Mouse (Mus musculus) heart, adult 9 months (tissue): Measurements from ENCODE around the gene Vps35.

Experiments used
- DNase-seq, 2 experiments: peaks; one replicate each; pipeline ENCODE4 v3.0.0; 2022; ENCODE audit warnings: low spot score in 2 of 2

Vps35 gene

DNA sequence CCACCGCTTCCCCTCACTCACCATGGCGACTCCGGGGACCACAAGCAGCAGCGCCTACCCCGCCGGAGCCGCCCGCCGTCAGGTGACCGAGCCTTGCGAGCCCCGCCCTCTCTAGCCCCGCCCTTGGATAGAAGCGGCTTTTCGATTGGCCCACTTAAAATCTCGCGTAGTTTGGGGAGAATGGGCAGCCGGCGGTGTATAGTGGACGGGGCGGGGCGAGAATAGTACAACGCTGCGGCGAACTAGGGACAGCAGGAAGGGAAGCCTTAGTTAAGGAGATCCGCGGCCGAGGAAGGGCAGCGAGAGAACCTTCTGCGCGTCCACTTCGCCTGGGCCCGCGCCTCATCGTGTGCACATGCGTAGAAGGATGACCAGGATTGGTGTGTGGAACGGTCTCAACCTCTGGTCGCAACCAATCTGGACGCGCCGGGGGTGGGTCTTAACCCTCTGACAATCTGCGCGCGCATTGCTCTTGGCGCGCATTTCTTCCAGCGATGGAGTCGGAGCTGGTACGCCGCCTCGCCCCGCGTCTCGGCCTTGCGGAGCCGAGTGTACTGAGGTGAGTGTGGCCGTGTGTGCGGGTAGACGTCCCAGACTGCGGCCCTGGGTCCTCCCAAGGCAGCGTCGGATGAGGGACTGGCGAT is at the start of gene Vps35, which contains the start of gene Orc6:
Vps35 (minus strand) TSS at position 369 of the 644 bp plus-strand sequence.
Orc6 (plus strand) TSS at position 199 of the 644 bp plus-strand sequence.
- DNase-seq, result peak; percentile 97 to 98

DNA sequence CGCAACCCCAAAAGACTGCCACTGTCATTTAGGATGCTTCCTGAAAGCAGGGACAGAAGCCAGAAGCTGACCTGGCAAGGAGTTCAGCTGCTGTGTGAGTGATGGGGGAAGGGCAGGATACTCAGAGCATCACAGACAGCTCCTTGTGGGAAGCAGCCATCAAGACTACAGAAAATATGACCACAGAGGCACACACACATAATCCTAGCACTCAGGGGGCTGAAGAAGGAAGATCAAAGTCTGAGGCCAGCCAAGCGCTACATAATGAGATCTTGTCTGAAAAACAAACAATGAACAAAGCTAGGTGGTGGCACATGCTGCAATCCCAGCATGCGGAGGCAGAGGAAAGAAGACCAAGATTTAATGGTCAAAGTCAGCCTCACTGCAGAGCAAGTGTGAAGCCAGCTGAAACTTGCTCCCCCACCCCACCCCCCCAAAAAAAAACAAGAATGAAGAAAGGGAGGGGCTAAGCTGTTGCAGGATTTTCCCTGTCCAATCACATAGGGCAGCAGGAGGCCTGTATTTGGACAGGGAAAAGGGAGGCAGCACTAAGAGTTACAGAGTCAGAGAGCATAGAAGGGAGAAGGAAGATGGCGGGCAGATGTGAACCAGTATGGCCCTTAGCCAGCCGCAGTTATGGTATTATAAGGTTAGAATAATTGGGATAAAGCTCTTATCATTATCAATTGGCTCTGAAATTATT is 40.4 kb upstream of the Vps35 start:
- no peak for DNase-seq

DNA sequence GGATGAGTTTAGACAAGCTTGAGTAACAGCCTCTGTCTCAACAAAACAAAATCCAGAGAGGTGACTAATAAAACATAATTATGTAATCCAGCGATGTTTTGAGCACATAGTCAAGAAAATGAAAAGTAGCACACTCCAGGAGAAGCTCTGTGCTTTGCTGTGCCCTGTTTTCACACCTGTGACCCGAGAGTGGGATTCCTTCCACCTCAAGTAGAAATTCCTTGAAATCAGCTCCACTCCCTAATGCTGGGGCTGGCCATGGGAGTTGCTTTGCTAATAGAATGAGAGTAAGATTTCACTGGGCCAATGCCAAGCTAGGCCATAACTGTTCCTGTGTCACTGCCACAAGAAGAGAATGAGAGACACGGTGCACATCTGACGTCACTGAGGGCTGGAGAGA is 38.1 kb upstream of the Vps35 start:
- no peak for DNase-seq

DNA sequence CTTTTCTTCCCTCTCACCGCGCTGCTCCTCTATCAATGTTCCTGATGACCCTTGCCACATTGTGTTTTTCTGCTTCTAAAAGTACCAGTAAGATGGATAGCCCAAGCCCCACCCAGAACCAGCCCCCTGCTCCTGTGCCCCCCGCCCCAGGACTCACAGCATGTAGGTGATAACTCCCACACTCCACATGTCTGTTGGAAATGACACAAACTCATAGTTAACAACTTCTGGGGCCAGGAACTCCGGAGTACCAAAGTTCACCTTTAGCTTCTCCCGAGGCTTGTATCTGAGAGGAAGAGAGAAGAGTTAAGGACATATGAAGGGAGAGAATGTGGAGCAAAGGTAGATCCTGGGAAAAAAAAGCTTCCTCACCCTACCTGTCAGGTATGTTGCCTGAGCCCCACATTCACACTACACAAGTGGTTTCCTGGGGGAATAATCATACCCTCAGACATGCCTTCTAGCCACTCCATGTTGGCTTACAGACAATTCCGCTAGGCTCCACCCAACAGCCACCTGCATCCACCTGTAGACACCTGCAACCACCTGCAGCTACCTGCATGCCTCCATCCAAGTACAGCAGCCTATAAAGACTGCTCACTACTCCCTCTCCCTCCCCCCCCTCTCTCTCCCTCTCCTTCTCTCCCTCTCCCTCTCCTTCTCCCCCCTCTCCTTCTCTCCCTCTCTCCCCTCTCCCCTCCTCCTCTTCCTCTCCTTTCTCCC is 36.8 kb upstream of the Vps35 start:
- no peak for DNase-seq

DNA sequence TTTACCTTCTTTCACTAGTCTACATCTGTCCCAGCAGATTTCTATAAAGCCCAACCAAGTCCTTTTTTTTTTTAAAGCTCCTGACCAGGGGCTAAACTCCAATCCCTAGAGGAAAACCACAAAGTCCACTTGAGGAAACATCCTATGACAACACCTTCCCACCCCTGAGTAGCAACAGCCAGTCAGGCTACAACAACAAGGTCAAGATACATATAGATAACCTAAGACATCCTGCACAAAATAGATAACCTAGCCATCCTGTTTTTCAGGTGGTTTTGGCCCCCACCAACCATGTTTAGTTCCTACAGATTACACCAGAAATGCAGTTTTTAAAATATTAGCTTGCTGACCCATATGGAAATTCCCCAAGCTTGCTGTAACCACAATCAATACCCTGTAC is 35.5 kb upstream of the Vps35 start:
- DNase-seq, result no peak

DNA sequence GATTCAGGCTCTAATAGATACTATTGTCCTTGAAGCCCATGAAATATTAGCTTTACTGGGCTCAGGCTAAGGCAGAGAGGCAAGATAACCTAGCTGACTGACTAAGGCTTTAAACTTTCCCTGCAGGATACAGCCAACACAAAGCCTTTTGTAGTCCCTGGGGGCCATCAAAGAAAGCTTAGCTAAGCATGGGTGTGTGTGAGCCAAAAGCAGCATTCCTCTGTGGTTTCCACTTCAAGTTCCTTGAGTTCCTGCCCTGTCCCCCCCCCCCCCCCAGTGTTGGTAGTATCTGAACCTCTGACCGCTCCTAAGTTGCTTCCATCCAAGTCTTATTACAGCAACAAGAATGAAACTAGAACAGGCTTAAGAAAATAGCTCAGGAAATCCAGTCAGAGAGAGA is 29.9 kb upstream of the Vps35 start:
- DNase-seq, result peak; percentile 36 to 45

DNA sequence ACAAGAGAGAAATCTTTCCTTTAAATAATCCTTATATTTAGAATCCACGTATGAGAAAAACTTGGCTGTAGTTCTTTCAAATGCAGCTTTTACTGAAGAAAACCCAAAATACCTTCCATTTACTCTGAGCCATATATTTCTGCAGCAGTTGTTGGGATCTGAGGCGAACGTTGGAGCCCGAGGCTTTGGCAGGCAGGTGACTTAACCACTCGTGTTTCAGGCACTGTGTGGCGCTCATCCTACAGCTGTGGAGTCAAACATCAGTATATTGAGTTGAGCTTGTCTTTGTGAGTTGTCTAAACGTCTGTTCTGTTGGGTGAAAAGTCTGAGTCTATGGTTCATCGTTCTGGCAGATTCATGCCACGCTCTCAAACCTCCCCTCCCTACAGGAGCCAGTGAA is 27.4 kb upstream of the Vps35 start:
- DNase-seq, result no peak

DNA sequence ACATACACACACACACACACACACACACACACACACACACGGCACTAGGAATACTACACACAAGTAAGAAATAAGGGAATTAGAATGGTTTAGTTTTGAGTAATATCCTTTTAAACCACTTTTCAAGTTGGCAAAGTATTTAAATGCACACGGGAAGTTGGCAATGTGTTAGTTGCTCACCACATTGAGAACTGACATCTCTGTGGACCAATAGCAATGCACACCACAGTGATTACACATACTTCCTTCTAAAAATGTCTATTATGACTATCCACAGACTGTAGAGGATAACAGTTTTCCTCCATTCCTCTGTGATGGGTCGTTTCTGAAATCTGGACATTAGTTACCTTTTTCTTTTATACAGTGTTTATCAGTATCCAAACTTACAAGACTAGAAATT is 23.5 kb upstream of the Vps35 start:
- DNase-seq, result no peak

DNA sequence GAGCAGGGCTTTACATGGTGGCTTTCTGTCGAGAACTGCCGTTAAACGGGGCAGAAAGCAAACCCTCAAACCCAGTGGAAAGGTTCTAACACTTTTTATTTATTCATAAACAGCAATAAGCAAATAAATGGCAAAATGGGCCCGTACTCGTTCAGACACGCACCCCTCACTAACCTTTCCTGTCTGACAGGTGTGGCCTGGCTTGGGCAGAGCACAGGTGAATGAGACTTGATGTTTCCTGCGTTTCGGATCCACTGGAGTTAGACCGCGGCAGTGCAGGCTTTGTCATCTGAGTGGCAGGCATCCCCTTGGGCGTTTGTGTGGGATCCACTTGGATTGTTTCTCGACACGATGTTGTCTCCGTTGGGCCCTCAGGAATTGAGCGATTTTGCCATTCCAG is 22.4 kb upstream of the Vps35 start:
- no peak for DNase-seq

DNA sequence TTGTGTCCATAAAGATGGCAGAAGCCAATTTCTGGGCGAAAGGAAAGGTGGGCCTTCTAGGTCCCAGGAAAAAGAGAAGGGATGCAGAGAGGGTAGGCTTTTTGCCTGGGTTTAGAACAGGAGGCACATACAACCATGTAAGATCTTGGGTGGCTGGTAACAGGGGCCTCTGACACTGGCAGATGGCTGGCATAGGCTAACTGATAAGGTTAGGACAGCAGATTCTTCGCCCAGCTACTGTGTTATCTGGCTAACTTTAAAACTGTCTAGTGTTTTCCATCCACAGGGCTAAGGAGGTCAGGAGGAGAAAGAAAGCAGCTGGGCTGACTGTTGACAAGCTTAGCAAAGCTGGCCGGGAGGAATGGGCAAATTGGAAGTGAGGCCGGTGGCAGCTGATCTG is 18.9 kb upstream of the Vps35 start:
- peak in 1 of 2 experiments; percentile 9 for DNase-seq

DNA sequence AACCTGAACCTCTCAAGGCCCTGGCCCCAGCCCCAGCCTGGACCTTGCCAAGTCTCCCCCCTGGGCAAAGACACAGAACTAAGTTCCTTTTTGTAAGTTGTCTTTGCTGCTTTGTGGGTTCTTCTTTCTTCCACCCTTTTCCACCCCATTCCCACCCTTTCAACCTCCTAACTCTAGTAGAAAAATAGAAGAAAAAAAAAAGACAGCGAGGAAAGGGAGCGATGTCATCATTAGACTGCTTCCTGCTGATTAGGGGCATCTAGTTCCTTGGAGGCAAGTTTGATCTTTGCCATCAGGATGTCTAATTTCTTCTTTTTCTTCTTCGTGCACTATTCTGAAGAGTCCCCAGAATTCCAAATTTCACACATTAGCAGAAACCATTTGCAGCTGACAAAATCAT is 13.4 kb upstream of the Vps35 start:
- no peak for DNase-seq

DNA sequence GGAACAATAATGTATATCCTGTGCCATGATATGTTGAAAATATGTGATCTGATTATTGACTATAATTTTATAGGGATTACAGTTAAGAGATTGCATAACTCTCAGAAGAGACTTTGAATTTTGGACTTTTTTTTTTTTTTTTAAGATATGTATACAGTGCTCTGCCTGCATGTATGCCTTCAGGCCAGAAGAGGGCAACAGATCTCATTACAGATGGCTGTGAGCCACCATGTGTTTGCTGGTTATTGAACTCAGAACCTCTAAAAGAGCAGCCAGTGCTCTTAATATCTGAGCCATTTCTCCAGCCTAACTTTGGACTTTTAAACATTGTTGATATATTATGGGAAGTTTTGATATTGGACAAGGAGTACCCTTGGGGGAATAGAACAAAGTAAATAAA is 12.1 kb upstream of the Vps35 start:
- DNase-seq, result no peak

DNA sequence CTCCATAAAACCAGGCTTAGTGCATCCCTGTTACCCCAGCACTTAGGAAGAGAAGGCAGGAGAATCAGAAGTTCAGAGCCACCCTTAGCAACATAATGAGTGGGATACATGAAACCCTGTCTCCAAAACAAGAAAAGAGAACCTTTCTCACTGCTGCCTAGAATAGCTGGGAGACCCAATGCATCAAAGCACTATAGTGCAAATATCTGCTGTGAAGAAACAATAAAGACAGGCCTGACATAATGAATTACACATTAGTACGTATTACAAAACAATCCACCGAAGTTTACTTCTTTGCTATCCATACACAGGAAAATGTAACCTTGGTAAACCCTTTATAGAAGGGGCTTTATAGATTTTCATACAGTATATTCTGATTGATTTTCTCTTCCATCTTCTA is 9.0 kb upstream of the Vps35 start:
- DNase-seq, result no peak

DNA sequence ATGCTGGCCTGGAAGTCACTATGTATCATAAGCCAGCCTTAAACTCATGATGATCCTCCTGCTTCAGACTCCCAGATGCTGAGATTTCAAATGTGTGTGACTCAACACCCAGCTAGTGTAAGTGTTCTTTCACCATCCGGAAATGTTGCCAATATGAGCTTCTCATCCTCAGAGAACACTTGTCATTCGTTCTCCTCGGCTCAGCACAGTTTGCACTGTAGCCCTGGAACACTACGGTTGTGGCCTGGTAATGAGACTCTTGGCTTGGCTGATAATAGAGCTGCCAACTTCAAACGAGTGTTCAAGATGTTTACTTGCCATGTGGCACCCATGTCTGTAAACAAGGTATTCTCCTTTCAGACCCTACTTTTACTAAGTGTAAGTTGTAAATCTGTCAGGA is 3.9 kb upstream of the Vps35 start:
- DNase-seq, result no peak

DNA sequence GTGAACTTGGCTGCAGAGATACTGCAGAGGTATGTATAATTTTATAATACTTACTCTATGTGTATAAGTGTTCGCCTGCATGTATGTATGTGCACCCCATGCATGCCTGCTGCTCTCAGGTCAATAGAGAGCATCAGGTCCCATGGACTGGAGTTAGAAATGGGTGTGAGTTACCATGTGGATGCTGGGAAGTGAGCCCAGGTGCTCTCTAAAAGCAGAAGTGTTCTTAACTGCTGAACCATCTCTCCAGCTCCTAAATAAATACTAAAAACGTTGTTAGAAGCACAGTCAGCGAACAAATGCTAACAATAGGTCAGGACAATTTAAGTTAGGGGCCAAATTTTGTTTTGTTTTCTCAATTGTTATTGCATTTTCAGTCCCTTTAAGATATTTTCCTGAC is 3.3 kb upstream of the Vps35 start:
- DNase-seq, result no peak

DNA sequence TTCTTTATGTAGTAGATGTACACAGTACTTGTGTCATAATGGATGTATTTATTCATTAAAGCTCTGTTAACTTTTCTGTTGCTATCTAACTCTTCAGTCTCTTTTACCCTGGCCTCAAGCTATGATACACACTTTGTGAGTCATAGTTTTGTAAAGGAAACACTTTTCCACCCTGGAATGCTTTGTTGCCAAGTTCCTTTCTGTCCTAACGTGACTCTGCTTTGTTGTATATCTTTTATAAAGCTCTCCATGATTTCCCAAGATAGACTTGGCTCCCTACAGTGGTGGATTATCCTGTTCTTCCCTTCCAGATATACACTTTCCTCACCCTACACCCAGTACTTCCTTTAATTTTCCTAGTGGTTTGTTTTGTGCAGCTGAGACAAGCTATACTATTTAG is 2.3 kb upstream of the Vps35 start:
- DNase-seq, result no peak

DNA sequence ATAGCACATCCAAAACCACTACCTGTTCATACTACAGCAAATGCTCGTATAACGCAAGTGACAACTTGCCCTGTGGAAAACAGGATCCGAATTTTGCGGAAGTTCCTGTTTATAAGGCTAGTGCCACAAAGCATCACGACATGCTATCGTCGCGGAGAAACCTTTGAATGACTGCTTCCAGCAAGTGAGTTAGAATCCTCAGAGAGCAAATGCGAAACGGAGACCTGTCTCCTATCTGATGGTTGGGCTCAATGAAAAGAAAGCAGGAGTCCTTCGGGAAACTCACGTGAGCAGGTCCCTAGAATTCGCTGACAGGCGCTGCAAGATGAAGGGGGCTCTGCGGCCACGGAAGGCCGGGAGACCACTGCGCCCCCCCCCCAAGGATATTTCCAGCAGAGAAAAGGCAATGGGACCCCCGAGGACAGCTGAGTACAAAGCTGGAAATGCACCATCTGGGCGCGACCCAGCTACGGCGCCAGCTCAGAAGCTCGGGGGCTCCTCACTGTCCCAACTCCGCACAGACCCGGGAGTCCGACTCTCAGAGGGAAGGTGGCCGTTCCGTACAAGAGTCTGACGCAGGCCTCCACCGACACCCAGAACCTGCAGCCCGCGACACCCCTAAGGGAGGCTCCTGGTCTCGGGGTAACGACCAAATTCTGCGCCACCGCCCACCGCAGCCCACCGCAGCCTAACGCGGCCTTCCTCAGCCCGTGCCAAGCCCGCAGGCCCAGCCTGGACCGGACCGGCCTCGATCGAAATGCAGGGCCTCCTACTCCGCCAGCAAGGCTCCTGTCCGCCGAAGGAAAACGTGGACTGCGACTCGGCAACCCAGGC is 785 bp downstream of the Vps35 start:
- DNase-seq, result peak; percentile 7 to 9

DNA sequence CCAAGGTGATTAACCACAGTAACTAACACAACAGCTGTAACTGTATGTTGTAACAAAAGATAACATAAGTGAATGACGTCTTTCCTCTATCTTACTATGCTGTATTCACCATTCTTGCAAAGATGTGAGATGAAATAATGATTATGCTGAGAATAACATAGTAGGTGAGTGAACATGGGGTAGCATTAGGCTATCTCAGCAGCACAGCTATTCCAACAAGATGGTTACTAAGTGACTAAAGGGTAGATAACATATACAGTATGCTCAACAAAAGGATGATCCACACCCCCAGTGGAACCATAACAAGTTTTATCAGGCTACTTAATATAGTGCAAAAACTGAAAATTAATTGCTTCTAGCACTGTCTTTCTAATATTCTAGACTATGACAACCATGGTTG is 12.8 kb downstream of the Vps35 start:
- DNase-seq, result no peak

DNA sequence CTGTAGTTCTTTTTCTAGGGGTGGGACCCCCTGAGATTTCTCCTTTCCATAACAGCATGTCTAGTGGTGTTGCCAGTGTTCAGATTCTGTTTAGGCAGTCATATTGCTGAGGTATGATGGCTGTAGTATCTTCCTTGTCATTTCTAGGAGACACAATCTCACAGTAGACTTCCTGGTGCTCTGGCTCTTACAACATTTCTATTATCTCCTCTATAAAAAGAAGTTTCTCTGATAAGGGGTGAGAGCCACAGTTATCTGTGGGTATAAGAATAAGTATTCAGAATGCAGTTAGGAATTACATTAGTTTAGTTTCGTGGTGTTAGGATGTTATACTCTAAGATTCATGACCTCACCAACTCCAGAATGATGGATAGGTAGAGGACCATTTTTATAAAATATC is 72.3 kb downstream of the Vps35 start:
- no peak for DNase-seq

DNA sequence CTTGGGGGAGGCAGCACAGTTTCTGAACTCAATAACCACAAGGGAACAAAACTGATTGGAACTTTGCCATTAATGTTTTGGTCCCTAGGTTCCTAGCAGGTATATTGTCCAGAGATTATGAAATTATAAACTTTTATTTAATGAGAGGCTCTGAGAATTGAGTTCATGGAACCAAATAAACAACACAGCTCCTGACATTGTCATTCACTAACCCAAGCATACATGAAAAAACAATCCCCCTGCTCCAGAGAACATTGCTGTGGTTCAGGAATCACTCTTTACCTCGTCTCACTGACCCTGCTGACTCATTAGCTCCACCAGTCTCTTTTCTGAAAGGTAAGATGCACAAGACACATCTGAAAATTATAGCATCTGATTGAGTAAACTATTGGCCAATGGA is 73.9 kb downstream of the Vps35 start, which contains the start of gene Olfr371:
Olfr371 (plus strand) TSS at position 301 of the 400 bp plus-strand sequence.
- no peak for DNase-seq

DNA sequence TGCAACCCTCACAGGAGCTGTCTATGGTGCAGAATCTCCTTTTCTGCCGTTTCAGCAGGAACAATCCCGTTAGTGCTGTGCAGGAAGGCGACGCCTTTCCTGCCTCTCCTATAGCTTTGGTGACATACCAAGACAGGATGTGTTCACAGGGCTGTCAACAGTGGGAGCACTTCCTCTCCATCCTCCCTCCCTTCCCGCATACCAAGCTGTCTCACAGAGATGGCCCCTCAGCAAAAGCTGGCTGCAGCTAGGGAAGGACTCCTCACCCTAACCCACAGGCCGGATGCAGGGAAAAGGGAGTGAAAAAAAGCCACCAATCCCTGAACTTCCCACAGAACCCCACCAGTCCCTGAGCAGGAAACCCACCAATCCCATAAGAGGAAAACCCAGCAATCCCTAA is 78.6 kb downstream of the Vps35 start:
- DNase-seq, result peak; percentile 11 to 37

DNA sequence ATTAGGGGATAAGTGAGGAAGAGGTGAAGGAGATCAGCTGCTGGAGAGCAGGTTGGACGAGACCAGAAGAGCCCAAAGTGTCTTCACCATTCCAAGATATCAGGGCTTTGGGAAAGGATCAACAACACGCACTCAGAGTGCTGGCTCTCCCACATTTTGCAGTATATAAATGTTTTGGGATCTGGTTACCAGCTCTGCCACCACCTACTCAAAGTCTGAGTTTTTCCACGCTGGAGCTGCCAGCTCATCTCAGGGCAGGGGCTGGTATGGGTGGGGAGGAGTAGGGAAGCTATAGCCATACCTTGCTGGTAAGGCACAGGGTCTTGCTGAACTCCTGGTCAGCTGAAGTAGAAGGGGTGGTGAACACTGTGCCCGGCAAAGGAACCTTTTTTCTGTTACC is 79.4 kb downstream of the Vps35 start:
- DNase-seq, result no peak
